Mouse (Mus musculus) forelimb bud, embryonic 11.5 days (tissue): ENCODE results near the gene C2cd2l.

Source experiments
- DNase-seq: peaks from one replicate; pipeline ENCODE4 v3.0.0-alpha.2; 2012; ENCODE audit warnings: low read depth, low spot score

Gene C2cd2l

GRCm38 (mm10) chr9:44267319-44268026, 52.6 kb downstream of the C2cd2l start:
- no peak for DNase-seq

GRCm38 (mm10) chr9:44266478-44267226, 53.4 kb downstream of the C2cd2l start:
- DNase-seq, result no peak

GRCm38 (mm10) chr9:44261388-44261787, 58.7 kb downstream of the C2cd2l start:
- no peak for DNase-seq
